Mouse (Mus musculus): ENCODE results near the gene Bri3bp.

Bri3bp gene

DNA sequence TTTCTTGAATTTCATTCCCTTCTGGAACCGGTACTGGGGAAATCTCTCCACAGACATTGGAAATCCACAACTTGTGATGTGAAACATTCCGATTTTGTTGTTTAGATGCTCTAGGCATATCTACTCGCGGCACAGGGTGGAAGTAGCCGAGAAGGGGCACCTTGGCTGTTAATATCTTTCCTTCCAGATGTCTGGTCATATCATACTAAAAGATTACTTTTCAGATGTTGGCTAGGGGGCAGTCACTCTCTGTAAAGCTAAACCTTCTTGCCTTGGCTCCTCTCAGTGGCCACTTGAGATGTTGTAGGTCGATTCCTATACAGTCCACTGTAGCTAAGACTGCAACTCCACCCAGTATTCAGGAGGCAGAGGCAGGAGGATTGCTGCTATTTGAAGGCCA is 14.7 kb downstream of the Bri3bp start:
- DNase-seq (ENCODE audit: low spot score): no peak

DNA sequence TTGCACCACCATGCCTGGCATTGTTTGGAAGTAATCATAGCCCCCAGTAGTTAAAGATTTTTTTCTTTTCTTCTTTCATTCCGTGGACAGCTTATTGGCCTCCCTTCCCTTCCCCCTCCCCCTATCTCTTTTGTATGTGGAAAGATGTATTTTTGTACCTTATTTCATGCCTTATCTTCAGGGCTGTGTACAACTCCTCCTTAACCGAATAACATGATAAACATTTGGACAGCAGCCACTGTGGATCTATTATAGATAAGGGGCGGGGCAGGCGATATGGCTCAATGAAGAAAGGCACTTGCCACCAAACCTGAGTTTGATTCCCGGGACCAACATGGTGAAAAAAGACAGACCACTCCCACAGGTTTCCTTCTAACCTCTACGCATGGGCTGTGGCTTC is 16.2 kb downstream of the Bri3bp start:
- no peak for DNase-seq (ENCODE audit: low spot score)

DNA sequence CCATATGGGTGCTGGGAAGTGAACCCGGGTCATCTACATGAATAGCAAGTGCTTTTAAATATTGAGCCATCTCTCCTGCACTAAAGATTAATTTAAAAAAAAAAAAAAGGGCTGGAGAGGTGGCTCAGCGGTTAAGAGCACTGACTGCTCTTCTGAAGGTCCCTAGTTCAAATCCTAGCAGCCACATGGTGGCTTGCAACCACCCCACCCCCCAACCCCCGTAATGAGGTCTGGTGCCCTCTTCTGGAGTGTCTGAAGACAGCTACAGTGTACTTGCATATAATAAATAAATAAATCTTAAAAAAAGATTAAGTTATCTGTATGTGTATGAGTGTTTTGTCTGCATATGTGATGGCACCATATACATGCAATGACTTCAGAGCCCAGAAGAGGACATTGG is 19.2 kb downstream of the Bri3bp start:
- no peak for DNase-seq (ENCODE audit: low spot score)

DNA sequence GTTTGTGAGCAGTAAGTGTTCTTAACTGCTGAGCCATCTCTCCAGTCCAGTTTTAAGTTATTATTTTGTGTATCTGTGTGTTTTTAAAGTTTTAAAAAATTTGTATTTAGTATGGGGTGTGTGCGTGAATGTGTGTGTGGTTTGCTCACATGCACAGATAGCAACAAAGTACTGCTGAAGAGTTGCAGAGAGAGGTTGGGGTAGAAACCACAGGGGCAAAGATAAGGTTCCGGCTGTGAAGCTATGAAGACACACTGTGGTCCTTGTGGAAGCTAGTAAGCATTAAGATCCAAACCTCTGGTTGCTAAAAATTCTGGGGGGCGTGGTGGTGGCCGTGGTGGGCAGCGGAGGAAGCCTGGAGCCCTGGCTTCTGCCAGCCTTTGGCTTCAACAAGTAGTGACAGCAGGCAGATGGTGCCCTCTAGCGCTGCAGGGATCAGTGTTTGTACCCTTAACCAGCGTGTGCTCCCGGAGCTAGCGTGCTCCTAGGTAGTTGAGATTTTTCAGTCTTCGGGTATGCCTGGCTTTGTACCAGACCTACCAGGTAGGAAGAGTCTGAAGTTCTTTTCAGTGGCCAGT is 20.6 kb downstream of the Bri3bp start:
- DNase-seq (ENCODE audit: low spot score): peak; percentile 54

DNA sequence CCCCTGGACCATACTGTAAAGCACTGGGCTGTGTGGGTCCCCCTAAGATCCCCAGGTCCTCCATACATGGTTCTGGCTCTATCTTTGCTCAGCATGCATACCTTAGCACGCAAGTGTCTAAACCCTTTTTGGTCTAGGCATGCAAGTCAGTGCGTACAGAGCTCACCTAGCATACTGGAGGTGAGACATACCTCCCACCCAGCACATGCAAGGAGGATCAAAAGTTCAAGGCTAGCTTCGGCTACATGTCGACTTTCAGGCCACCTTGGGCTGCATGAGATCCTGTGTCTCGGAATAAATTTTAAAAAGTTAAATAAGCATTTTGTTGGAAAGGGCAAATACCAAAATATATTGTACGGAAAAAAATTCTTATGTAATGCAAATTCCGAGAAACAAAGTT is 23.8 kb downstream of the Bri3bp start:
- no peak for DNase-seq (ENCODE audit: low spot score)

DNA sequence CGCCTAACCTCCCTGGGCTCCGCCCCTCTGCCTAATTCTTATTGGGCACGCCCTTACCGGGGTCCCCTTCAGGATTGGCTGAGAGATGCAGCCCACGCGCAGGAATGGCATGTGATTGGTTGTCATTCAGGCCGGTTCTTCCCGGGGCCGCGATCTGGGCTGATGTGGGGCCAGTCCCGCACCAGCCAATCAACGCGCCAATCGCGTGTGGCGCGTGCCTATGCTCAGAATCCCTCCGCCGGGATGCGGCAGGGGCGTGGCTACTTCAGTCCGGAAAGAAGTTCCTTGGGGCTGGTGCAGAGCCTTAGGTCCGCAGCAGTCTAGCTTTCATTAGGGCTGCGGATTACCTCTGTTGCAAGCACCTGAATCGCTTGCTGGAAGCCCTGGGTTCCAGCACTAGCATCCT is 24.3 kb downstream of the Bri3bp start:
- DNase-seq (ENCODE audit: low spot score): peak; percentile 97

DNA sequence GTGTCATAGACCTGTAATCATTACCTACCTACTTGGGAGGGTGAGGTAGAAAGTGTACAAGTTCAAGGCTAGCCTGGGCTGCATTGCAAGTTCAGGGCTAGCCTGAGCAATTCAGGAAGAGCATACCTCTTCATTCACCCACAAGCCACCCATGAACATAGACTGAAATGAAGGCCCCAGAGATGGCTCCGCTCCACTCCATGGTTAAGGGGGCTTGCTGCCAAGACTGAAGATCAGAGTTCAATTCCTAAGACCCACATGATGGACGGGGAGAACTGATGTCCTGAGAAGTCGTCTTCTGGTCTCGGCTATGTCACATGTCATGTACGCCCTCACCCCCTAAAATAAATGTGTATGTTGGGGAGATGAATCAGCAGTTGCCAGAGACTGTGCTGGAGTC is 25.1 kb downstream of the Bri3bp start:
- DNase-seq (ENCODE audit: low spot score): no peak

DNA sequence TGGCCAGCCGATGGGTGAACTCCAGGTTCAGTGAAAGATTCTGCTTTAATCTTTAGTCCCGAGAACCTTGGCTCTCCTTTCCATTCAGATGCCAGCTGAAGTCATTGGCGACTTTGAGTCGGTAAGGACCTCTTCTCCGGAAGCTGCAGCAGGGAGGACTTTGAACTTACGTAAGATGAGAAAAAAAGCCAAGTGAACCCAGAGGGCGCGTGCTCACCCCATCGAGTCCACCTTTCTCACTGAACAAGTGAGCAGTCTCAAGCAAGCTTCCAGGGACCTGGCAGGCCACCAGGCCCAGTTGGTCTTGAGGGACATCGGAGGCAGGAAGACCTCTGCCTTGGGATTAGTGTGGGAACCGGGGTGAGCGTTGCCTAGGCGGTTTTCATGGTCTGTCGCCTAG is 25.9 kb downstream of the Bri3bp start:
- no peak for DNase-seq (ENCODE audit: low spot score)

DNA sequence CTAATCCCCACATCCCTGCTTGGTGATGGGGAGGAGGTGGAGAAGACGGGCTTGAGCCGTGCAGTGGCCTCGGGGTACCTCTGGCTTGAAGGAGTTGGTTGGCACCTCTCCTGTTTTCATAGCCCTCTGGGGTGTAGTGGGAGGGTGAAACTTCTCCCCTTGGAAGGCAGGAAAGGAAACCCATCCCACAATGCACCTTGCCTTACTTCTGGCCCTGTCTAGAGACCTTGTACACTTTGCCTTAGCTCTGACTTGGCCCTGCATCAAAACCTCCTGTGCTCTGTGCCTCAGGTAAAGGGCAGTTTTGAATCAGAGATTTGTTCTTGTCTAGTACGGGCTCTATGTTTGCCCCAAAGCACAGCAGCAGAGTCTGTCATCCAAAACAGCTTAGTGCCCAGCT is 29.3 kb downstream of the Bri3bp start:
- DNase-seq (ENCODE audit: low spot score): no peak

DNA sequence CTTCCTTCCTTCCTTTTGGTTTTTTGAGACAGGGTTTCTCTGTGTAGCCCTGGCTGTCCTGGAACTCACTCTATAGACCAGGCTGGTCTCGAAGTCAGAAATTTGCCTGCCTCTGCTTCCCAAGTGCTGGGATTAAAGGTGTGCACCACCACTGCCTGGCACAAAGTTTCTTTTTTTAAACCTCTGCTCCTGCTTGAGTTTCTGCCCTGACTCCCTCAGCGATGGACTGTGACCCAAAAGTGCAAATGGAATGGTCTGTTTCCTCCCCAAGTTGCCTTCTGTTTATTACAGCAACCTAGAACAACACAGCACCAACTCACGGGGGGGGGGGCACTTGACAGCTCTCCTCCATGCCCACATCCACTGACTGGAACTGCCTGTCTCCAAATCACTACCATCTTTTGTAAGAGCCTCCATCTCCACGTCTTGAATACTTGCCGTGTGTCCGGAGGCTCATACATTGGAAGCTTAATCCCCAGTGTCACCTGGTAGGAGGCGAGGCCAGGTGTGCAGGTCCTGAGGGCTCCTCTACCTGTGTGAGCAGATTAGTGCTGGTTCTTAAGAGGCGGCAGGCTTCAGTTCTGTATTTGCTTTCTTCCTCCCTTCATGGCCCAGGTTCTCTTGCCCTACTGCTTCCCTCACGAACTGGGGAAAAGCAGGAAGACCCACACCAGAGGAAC is 31.6 kb downstream of the Bri3bp start:
- DNase-seq (ENCODE audit: low spot score): no peak

DNA sequence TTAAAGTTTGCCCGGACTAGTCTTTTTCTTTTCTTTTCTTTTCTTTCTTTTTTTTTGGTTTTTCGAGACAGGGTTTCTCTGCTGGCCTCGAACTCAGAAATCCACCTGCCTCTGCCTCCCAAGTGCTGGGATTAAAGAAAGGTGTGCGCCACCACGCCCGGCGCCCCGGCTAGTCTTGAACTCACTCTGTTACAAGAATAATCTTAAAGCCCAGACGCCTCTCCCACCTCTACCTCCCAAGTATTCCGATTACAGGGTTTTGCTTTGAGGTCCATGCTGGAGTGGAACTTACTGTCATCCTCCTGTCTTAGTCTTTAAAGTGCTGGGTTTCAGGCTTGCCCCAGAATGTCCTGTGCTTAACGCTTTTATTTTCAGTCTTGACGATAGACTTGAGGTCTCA is 33.7 kb downstream of the Bri3bp start:
- no peak for DNase-seq (ENCODE audit: low spot score)

DNA sequence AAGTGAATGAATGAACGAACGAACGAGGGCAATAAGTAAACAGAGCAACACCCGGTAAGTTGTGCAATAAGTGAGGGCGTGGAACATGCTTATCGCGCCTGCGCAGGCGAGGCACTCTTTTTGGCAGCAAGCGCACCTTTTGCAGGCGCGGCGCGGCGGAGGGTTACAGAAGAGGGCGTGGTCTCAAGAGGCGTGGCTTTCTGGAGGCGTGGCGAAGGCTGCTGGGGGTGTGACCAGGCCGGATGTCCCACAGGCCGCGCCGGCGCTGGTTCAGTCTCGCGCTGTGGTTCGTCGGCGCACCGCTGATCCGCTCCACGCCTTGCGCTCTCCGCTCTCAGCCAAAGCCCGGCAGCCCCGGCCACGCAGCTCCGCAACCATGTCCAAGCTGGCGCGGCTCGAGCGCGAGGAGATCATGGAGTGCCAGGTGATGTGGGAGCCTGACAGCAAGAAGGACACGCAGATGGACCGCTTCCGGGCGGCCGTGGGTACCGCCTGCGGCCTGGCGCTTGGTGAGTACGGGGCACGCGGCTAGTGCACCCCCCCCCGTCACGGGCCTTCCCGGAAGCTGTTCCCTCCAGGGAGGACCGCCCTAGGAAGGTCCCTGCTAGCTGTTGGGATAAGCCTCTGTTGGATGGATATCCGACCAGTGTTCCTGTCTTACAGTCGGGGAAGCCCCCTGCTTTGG is 34.4 kb downstream of the Bri3bp start, which contains the start of gene Aacs:
Gene Aacs (plus strand): TSS at position 214 of the 685 bp plus-strand sequence.
- peak; percentile 96 for DNase-seq (ENCODE audit: low spot score)

DNA sequence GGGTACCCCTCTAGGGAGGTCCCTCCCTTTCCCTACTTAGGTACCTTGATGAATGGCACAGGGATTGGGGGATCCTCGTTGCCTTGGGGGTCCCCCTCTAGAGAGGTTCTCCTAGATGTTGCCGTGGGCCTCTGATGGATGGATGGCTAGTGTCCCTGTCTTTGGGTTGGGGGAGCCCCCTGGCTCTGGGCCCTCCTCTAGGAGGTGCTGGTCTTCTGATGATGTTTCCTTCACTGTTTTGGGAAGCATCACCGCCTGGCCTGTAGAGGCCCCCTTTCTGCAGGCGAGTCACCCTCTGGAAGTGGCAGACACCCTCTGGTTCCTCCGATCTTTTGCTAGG is 34.9 kb downstream of the Bri3bp start:
- peak; percentile 15 for DNase-seq (ENCODE audit: low spot score)

DNA sequence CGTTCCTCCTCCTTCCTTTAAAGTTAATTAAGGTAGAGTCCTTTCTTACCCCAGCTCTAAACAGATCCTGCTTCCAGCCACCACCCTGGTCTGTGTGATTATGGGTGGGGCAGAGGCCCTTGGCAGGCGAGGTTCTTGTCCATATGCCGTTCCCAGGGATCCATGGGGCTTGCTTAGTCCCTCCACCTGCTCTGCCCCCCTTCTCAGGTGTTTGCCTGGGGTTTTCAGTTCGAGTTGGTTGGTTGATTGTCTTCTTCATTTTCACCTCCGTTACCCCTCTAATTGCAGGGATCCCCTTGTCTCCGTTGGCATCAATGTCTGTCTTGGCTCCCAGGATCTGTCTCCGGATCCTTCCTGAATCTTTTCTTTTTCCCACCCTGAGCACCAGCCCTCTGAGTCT is 35.4 kb downstream of the Bri3bp start:
- DNase-seq (ENCODE audit: low spot score): no peak

DNA sequence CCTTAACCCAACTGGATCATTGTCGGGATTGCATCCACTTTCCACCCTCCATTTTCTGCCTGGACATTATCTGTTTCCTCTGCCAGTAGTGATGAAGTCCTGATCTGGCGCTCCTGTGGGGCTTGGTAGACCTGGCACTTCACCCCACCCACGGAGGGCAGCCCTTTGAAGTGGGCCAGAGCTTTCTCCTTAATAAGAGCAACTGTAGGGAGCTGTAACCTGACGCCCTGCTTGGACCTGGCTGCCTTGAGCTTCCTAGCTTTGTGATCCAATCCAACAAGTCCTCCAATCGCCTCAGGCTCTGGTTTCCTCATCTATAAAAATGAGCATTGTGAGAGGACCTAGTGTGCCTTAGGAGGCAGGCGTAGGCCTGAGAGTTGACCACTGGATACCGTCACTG is 36.2 kb downstream of the Bri3bp start:
- DNase-seq (ENCODE audit: low spot score): no peak

DNA sequence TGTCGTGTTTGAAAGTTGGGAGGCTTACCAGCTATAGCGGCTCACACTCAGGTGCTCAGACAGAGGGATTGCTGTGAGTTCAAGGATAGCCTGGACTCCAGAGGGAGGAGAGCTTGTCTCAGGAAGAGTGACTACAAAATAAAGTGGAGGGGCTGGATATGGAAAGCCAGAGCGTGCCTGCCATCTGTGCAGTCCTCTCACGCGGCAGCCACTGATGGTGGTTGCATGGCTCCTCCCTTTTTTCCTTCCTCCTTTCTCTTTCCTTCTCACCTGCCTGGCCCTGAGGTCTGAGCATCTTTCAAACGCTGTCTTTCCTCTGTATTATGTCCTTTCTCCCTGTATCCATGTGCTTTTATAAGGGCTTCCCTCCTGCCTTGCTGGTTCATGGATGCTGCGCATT is 36.7 kb downstream of the Bri3bp start:
- no peak for DNase-seq (ENCODE audit: low spot score)

DNA sequence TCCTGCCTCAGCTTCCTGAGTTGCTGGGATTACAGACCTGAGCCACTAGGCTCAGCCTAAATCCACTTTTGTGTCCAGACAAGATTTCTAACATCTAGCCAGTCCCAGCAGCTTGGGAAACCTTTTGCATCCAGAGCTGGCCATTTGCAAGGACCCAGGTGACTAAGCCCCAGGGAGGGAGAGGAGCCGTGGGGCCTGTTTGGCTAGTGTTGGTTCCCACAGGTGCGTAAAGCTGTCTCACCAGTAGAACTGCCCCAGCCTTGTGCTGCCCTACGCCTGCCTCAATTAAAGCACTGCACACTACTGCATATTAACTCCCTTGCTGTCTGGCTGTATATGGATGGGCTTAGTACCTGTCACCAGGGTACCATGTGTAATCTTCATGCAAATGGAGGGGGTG is 38.0 kb downstream of the Bri3bp start:
- no peak for DNase-seq (ENCODE audit: low spot score)

DNA sequence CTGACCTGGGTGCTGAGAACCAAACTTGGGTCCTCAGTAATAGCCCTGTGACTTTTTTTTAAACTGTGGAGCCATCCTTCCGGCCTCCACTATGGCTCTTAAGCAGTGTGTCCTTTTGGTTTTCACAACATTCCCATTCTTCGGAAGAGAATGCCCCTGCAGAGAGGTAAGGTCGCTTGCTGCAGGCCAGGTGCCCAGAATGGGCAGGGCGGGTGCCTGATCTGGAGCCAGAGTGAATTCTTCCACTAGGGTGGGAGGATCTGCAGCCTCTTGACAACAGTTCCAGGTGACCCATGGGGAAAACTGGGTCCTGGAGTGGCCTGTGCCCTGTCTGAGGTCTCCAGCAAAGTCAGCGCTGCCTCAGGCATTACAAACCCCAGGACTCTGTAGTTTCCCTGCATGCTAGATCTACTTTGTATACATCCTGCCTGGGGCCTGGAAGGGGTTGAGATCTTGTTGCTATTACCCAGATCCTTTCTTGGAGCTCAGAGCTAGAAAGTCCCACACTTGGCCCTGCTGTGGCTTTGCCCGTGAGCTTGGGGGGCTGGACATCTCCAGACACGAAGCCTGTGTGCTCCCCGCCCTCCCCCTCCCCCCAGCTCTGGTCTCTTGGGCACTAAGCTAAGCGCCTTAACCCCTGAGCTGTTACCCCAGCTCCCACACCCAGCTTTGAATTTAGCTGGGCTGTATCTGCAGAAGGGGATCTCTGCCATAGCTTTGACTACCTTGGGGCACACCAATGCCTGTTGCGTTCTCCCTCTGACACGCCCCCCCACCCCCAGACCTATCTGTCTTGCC is 39.3 kb downstream of the Bri3bp start:
- no peak for DNase-seq (ENCODE audit: low spot score)

DNA sequence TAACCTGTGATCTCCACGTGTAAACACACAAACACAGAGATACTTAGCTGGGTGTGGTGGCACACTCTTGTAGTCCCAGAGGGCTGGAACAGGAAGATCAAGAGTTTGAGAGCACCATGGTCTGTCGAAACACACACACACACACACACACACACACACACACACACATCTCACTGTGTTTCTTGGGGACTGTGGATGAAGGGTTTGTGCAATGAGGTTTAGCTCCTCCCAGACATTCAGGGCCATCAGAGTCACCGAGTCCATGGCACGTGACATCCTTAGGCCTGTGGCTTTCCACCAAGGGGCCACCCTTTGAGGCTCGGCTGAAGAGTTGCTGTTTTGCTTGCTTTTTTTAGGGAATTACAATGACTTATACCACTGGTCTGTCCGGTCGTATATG is 41.1 kb downstream of the Bri3bp start:
- no peak for DNase-seq (ENCODE audit: low spot score)

DNA sequence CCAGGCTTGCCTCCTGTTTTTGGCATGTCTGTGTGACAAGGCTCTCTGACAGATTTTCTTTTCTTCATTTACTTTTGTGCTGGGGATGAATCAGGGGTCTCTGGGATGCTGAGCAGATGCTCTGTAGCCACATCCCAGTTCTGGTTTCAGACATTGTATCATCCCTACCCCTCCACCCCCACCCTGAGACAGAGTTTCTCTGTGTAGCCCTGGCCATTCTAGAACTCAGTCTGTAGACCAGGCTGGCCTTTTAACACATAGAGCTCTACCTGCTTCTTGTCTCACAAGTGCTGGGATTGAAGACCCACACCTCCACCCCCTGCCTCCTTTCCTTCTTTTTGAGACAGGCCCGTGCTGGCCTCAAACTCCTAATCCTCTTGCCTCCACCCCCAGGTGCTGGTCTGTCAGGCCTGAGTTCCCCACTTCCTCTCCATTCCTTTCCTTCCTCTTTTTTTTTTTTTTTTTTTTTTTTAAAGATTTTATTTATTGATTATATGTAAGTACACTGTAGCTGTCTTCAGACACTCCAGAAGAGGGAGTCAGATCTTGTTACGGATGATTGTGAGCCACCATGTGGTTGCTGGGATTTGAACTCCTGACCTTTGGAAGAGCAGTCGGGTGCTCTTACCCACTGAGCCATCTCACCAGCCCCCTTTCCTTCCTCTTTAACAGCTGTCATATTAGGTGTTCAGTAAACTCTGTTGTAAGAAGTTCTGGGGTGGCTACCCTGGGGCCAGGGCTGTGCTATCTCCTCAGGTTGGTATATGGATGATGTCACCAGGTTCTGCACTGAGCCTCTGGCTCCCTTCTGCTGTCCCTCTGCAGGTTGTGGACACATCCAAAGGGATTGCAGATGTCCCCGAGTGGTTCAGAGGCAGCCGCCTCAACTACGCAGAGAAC is 42.6 kb downstream of the Bri3bp start:
- DNase-seq (ENCODE audit: low spot score): no peak

DNA sequence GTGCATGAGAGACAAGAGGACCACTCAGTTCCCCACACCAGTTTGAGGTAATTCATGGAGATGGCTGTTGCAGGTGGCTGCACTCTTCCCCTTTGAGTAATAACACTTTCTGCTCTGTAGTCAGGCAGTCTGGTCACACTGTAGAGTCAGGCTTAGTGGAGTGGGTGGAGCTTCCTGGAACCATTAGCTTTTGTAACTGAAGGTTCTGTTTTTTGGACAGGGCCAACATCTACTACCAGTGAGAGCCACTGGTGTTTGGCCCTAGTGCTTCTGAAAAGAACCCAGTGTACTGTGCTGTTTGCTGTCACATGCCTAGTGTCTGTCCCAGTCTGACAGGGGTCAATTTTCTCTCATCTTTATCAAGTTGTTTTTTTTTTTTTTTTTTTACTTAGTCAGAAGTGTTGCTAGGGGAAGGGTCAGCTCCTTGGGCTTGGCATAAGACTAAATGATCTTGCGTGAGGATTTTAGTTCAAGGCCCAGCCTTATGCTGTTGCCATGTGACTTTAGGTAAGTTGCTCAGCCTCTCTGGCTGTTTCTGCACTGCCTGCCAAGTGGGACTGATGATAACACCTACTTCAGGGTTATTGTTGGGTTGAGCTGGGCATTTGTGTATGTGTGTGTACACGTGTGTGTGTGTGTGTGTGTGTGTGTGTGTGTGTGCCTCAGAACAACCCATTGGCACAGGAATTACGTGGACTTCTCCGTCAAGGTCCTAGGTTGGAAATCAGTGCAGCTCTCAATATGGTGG is 43.8 kb downstream of the Bri3bp start:
- no peak for DNase-seq (ENCODE audit: low spot score)

Measured in retina, embryonic 14.5 days (tissue).